Mouse (Mus musculus) layer of hippocampus, adult 2 months (tissue): ENCODE measurements around the gene Sars. TPM values are rescaled to one million over a fixed set of nuclear protein-coding genes. Genes with fewer than 3 reads are reported as not detected.

ENCODE experiments used
- DNase-seq, 2 experiments: peaks; one replicate each; pipeline ENCODE4 v3.0.0; 2022; ENCODE audit warnings: low spot score in 2 of 2
- H3K27ac ChIP-seq: fragments of 200-600 bp; 2 replicates; pipeline ENCODE4 v1.8.1; 2022
- H3K4me3 ChIP-seq: fragments of 200-600 bp; 2 replicates; pipeline ENCODE4 v1.8.1; 2022; ENCODE audit warnings: mild to moderate bottlenecking
- CTCF ChIP-seq: fragments of 200-600 bp; conservative IDR thresholded peaks from 2 replicates; pipeline ENCODE4 v1.8.1; 2022; ENCODE audit warnings: antibody characterized with exemption, mild to moderate bottlenecking, moderate library complexity
- total RNA-seq, 2 experiments: library from RNA; stranded (reverse); gene quantifications; 2 replicates each; pipeline ENCODE4 v1.2.3; 2021

Gene Sars
- total RNA-seq, 2 experiments from 2014 or later: 198 to 213 TPM

GRCm38 (mm10) chr3:108415831-108416223, 29.2 kb downstream of the Sars start:
- H3K27ac ChIP-seq: peak overlapping the region; percentile 96
- DNase-seq: peak; percentile 84 to 86
- H3K4me3 ChIP-seq: peak overlapping the region; percentile 91
- peak; percentile 29 for TF ChIP-seq CTCF

DNA sequence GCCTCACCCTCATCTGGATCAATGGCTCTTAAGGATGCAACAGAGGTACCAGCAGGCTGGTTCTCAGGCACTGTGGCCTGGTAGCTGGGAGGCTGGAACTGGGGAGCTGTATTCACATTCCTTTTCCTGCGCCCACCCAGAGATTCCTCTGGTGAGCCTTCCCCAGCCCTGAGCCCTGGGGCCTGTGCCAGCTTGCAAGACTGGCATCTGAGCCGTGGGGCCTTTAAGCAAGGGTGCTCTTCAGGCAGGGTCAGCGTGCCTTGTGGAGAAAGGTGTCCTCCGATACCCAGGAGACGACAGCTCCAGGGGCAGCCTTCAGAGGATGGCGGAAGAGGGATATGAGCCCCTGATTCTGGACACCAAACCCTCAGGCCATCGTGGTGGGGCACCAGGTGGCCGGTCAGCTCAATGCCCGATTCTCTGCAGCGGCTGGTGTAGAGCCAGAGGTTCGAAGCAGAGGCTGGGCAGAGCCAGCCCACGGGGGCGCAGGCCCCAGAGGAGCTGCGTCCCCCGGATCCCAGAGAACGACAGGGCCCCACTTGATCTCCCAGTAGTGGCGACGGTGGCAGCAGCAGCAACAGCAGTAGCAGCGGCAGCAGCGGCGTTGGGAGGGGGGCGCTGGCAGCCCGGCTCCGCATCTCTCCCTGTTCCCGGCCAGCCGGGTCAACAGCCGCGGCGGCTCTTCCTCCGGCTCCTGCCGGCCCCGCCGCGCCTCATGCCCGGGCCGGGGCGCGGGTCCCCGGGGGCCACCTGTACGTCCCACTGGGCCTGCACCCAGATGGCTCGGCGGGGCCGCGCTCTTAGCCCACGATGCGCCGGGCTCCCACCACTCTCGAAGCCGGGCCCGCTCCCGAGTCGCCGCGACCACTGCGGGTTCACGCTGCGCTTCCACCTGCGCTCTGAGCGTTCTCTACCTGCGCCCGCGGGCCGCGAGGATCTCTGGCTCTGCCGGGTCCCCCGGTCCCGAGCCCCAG, 29.9 kb downstream of the Sars start, which contains the start of gene Celsr2:
Gene Celsr2, minus strand, starts transcription at position 696 of the 974 bp plus-strand sequence.
- TF ChIP-seq CTCF: no peak
- peak within 1 kb of the TSS; percentile 96 for H3K27ac ChIP-seq
- peak within 1 kb of the TSS; percentile 91 for H3K4me3 ChIP-seq
- DNase-seq: no peak

DNA sequence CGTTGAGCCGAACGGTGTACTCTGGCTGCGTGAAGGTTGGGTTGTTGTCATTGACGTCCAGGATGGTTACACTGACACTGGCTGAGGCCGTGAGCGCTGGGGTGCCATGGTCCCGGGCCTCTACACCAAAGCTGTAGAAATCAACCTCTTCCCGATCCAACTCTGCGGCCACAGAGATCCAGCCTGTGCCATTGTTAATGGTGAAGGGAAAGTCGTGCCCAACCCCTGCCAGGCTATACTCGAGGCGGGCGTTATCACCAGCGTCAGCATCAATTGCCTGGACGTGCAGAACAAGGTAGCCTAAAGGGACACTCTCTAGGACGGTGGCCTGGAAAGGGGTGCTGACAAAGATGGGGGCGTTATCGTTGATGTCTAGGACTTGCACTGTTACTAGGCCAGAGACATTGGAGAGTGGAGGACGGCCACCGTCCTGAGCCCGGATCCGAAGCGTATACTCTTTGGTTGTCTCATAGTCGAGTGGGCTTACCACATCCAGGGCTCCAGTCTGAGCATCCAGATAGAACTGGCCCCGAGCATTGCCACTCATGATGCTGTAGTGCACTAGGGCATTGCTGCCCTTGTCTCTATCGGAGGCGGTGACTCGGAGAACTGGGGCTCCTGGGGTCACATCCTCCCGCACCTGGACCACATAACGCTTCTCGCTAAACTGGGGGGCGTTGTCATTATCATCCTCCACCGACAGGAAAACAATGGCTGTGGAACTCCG, 31.2 kb downstream of the Sars start:
- DNase-seq: no peak
- H3K4me3 ChIP-seq: no peak overlapping the region
- no peak for TF ChIP-seq CTCF
- no peak overlapping the region for H3K27ac ChIP-seq

DNA sequence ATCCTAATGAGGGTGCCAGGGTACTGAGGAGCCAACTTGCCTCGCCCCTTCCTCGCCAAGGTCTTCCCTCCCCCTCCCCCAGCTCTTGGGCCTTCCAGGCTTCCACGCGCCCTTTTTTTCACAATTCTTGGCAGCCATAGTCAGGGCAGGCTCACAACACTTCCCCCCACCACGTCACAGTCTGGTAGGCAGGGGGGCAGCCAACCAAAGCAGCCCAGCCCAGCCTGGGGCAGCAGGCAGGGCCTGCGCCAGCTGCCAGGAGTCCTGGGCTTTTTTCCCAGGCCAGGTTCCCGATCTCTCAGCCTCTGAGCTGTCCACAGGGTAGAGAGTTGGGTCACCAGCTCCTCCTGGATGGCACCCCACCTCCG, 33.3 kb downstream of the Sars start:
- Histone ChIP-seq H3K4me3 (peak overlapping the region; percentile 57), H3K27ac (peak overlapping the region; percentile 69)
- DNase-seq: peak in 1 of 2 experiments; percentile 69
- no peak for TF ChIP-seq CTCF

DNA sequence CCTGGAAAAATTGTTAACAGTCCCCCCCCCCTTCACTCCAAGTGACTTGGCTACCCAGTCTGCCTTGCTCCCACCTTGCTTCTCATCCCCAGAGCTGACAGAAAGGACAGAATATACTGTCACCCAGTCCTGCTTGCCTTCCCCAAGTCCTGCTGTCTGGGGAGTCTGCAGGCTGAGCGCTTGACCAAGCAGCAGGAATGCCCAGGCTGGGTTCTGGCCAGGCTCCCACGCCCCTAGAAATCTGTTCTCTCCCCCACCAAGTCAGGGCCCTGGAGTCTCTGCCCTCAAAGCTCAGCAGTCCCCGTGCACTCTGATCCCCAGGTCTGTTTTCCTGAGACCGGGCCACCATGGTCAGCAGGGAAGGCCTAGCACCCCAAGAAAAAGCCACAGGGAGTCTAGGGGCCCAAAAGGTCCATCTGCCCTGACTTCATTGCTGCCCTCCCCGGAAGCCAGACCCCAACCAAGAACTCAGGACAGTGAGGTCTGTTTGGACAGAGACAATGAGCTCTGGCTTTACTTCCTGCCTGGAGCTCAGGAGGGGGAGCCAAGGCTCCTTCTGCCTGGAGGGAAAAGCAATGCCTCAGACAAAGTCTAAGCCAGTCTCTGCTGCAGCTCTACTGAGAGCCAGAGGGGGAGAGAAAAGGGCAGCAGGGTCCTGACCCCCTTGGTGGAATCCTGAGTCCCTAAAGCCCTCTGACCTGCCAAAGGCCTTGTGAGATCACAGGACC, 33.8 kb downstream of the Sars start:
- peak overlapping the region; percentile 69 for H3K27ac ChIP-seq
- peak overlapping the region; percentile 57 for H3K4me3 ChIP-seq
- no peak for TF ChIP-seq CTCF
- no peak for DNase-seq

DNA sequence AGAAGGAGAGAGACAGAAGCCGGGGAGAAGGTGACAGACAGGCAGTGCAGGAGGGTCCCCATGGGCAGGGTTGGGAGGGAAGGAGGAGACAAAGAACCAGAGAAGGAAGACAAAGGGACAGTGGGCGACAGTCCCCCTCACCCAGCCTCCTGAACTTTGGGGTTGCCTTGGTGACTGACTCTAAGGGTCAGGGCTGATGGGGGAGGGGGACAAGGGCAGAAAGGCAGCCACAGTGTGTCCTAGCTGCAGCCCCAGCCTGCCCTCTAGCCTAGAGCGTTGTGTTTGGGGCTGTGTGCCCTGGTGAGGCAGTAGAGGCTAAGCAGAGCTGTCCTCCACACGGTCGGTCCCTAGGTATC, 34.7 kb downstream of the Sars start:
- no peak for DNase-seq

GRCm38 (mm10) chr3:108409656-108410358, 35.2 kb downstream of the Sars start:
- peak overlapping the region; percentile 57 for H3K4me3 ChIP-seq
- TF ChIP-seq CTCF: no peak
- no peak for DNase-seq
- peak overlapping the region; percentile 69 for H3K27ac ChIP-seq

More for the DNA sequence above, 34.7 kb downstream of the Sars start:
- Histone ChIP-seq H3K27ac (peak overlapping the region; percentile 69), H3K4me3 (peak overlapping the region; percentile 57)
- no peak for TF ChIP-seq CTCF

DNA sequence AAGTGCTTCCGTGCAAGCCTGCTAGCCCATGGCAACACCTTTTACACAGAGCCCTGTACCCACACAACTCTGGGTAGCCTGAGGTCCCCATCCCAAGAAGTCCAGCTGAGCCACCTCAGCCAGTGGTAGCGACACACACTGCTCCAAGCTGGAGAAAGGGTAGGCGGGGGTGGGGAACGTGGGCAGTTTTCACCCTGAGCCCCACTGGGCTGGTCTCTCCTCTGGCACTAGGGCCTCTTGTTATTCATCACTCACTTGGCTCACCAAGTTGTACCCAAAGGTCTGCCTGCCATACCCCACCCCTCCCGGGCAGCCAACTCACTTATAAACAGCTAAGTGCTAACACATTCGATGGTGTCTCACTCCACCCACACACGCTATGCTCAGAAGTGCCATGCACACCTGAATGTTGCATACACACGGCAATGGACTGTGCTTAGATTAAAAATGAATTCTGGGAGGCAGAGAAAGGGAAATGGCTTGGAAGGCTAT, 36.4 kb downstream of the Sars start:
- TF ChIP-seq CTCF: no peak
- 0 out of 2 replicates have a peak overlapping the region, but pooled peaks have one; percentile 23 for H3K27ac ChIP-seq

GRCm38 (mm10) chr3:108406306-108406885, 38.6 kb downstream of the Sars start:
- H3K4me3 ChIP-seq: no peak overlapping the region
- no peak for TF ChIP-seq CTCF
- no peak for DNase-seq
- peak overlapping the region; percentile 88 for H3K27ac ChIP-seq

More for the DNA sequence above, 36.4 kb downstream of the Sars start:
- DNase-seq: no peak
- H3K4me3 ChIP-seq: no peak overlapping the region

- DNase-seq: peak; percentile 67 to 82
Observed at GRCm38 (mm10) chr3:108405536-108406305, 39.3 kb downstream of the Sars start.

GRCm38 (mm10) chr3:108402528-108402920, 42.5 kb downstream of the Sars start:
- no peak for TF ChIP-seq CTCF
- H3K27ac ChIP-seq: no peak overlapping the region
- no peak overlapping the region for H3K4me3 ChIP-seq
- no peak for DNase-seq

More at GRCm38 (mm10) chr3:108405536-108406305, 39.3 kb downstream of the Sars start:
- Histone ChIP-seq H3K27ac (peak overlapping the region; percentile 88), H3K4me3 (no peak overlapping the region; the same call in 1 of the 2 replicates)
- TF ChIP-seq CTCF: no peak
